Mouse (Mus musculus) liver, adult (tissue): ENCODE data around the gene Pif1.

Source experiments
- GATA4 ChIP-seq: IDR thresholded peaks from 2 replicates; pipeline ENCODE4 v1.6.1; 2014; ENCODE audit warnings: mild to moderate bottlenecking, low read length; ENCODE audit not compliant: insufficient replicate concordance

The Pif1 gene

DNA sequence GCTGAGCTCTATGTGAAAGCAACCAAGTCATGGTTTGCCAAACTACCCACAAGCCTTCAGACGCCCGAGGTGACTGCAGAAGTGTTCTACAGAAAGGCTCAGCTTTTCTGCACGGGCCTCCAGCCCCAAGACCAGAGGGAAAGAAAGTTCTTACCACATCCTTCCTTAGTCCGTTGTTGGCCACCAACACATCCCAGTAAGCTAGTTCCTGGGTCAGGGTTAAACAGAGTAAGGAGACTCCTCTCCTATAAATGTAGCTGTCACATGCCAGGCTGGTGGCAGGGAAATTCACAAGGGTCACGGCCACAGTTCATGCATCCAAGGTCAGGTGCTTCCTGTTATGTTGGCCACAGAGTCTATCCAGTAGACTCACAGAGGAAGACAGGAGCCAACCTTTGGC is 34.8 kb upstream of the Pif1 start:
- TF ChIP-seq GATA4 = no peak

DNA sequence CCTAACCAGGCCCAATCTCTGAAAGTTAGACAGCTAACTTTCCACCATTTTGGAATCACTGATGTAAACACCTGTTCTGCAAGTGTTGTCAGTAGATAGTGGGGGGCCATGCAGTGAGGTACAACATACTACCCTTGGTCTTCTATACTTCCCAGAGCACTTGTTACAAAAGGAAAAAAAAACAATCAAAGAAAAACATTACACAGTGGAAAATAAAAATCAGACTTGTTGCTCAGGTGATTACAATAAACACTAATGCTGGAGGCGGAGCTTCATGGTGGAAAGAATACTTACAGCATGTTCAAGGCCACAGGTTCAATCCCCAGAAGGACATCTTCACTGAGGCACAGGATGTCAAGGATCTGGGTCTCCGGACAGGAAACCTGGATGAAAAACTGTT is 34.2 kb upstream of the Pif1 start:
- TF ChIP-seq GATA4 = no peak

DNA sequence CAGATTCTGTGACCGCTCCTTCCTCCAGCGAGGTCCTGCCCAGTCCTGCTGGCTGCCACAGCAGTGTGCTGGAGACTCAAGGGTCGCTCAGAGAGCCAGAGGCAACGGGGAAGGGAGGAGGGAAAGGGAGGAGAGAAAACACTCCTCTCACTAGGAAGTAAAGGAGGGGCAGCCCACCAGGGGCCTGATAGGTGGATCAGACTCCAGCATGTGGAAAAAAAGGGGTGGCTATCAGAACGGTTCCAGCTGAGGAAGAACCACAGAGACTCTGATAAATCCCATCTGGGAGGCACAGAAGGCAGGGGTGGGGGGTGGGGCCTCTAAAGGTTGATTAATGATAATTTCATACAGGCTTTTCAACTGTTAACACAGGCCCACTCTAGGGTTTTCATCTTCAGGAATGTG is 32.0 kb upstream of the Pif1 start:
- no peak for TF ChIP-seq GATA4

DNA sequence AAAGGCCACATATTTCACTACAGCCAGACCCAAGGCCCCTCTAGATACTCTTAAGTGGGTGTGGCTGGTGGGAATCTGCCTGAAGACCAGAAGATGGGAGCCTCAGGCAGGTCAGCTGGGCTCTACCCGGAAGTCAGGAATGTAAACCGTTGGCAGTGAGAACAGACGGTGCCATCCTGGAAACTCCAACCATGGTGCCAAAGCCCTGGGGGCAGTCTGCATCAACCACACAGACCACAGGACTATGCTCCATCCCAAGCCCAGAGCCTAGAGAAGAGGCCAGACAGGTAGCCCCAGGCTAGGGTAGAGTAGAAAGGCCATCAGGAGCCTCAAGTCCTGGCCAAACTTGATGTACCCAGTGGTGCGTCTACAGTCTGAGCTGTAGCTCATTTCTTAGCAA is 31.3 kb upstream of the Pif1 start:
- no peak for TF ChIP-seq GATA4

DNA sequence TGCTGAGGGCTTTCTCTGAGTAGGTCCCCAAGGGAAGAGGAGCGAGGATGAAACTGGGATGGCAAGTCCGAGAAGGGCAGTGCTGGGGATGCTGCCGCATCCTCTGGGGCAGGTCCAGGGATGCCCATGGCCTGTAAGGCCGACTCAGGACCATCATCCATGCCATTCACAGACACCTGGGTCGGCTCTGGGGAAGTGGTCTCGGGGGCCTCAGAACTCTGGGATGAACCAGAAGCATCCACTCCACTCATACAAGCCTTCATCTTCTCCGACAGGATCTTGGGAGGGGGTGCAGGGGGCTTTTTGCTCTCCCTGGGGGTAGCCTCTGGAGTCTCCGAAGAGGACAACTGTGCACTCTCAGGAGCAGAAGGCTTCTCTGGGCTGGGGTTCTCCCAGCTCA is 30.6 kb upstream of the Pif1 start:
- no peak for TF ChIP-seq GATA4

DNA sequence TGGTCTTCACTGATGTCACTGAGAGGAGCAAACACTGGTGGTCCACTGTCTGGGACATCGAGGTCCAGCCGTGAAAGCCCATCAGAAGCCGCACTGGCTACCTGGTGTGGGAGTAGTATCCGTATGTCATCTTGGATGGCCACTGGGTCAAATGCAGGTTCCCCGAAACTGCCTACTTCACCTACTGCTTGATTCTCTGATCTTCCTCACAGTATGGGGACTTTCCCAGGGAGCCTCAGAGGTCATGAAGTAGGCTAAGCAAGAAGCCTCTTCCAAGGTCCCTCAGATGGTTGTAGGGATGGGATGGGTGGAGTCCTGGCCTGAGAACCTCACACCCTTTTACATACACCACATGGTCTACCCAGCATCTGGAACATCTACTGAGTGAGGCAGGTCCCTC is 30.0 kb upstream of the Pif1 start:
- no peak for TF ChIP-seq GATA4

DNA sequence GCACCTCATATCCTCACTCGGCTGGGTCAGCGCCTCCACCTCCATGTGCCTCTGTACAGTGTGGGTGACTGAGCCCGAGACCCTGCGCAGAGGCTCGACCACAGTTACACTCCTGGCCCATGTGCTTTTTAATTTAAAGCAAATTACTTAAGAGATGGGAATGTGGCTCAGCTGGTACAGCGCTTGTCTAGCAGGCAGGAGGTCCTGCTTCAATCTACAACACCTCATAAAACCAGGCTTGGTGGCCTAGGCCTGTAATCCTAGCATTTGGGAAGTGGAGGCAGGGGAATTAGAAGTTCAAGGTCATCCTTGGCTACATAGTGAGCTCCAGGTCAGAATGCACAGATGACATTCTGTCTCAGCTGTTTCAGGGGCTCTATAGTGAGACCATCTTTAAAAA is 28.2 kb upstream of the Pif1 start:
- TF ChIP-seq GATA4 = no peak

DNA sequence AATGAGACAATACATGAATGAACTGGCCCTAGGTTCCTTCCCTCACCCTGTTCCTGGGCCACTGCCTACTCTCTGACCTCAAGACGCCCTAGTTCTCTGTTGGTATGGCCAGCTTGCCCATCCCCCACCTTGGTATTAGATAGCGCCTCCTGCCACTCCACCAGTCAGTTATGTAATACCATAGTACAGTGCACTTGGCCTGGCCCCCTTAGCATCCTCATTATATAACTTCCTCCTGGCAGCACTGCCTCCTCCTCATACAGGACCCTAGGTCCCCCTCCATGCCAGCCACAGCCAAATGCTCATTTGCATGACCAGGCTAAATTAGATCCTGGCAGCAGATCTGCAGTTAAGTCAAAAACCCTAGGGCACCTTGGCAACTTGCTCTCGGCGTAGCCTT is 25.9 kb upstream of the Pif1 start:
- no peak for TF ChIP-seq GATA4

DNA sequence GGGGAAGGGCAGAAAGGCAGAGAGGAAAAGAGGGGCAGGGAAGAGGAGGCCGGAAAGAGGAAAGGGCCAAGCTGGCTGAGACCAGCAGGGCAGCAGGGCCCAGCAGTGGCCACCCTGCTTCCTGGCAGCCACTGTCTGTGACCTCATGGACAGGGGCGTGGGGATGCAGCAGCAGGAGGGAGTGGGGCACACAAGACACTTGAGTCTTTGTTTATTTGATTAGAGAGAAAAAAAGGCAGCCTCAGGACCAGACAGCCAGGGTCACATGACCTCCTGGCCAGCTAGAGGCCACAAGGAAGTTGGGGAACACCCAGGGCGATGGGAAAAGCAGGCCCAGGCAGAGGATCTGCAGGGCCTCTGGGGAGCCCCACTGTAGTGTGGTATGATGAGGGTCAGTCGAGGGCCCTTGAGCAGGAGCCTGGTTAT is 24.9 kb upstream of the Pif1 start:
- no peak; the same call in 1 of the 2 replicates for TF ChIP-seq GATA4

DNA sequence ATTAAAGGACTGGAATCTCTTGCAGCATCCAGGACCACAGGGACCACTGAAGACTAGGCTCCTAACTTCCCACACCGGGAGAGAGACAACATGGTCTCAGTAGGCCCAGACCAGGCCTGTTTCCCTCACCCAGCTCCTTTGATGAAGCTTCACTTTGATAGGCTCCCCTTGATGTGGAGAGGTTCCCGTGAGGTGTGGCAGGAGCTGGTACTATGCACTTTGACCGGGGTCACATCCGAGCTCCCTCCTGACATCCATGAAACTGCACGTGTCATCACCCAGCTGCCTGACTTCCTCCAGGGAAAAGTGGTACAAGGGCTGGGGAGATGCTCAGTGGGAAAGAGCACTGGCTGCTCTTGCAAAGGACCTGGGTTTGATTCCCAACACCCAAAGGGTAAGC is 23.9 kb upstream of the Pif1 start:
- TF ChIP-seq GATA4 = no peak

DNA sequence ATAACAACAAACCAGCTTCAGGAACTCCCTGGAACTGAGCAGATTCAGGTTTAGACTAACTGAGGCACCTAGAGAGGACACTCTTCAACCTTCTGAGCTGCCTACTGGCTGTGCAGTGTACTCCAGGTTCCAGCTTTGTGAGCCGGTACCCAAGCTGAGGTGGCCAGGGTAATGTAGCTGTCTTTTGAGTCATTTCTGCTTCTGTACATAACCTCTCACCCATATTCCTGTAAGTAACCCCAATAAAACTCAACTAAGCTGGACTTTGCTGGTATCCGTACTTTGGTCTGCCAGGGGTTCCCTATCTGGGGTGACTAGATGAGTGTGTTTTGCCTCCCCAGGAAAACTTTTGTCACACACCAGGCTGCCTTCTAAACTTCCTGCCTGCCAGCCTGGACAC is 22.3 kb upstream of the Pif1 start:
- TF ChIP-seq GATA4 = no peak

DNA sequence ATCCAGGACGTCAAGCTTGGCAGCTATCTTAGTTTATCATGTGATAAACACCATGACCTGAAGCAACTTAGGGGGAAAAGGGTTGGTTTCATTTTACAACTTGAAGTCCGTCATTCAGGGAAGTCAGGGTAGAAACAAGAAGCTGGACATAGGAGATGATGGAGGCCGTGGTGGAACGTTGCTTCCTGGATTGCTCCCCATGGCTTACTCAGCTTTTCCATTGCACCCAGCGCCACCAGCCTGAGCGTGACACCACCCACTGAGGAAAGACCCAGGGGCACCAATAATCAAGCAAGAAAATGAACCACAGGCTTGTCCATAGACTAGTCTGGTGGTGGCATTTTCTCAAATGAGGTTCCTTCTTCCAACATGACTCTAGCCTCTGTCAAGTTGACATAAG is 18.2 kb upstream of the Pif1 start:
- no peak for TF ChIP-seq GATA4

DNA sequence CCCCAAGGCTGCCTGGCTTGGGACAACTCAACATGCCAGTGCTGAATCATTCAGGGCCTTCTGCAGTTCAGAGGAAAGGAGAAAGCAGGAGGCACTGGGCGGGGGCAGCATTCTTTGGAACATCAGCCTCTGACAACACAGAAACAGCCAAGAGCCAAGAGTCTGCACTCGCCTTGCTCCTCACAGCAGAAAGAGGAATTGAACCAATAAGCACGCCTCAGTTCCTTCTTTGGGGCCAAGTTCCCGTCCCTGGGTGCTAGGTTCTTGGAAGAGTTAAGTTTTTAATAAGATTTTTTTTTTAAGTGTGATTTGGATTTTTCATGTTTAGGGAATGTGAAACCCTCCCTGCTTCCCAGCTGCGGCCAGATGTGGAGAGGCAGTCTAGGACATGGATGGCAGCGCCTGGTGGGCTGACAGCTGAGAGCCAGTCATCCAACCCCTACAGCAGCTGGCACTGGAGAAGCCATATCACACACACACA is 17.4 kb upstream of the Pif1 start:
- no peak for TF ChIP-seq GATA4

DNA sequence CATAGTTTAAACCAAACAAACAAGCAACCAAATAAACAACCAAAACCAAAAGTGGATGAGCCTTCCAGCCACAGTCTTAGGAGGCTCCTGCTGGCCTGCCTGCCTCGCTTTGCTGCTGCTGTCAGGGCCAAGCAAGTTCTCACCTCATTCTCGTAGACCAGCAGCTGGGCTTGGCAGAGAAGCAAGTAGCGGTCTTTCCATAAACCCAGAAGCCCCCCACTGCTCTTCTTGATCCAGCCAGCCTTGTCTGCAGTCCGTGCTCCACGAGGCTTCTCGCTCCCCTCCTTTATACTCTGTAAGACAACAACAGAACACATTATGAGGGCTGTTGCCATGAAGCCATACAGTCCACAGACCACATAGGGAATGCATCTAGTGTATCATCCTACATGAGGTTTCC is 14.1 kb upstream of the Pif1 start:
- no peak for TF ChIP-seq GATA4

DNA sequence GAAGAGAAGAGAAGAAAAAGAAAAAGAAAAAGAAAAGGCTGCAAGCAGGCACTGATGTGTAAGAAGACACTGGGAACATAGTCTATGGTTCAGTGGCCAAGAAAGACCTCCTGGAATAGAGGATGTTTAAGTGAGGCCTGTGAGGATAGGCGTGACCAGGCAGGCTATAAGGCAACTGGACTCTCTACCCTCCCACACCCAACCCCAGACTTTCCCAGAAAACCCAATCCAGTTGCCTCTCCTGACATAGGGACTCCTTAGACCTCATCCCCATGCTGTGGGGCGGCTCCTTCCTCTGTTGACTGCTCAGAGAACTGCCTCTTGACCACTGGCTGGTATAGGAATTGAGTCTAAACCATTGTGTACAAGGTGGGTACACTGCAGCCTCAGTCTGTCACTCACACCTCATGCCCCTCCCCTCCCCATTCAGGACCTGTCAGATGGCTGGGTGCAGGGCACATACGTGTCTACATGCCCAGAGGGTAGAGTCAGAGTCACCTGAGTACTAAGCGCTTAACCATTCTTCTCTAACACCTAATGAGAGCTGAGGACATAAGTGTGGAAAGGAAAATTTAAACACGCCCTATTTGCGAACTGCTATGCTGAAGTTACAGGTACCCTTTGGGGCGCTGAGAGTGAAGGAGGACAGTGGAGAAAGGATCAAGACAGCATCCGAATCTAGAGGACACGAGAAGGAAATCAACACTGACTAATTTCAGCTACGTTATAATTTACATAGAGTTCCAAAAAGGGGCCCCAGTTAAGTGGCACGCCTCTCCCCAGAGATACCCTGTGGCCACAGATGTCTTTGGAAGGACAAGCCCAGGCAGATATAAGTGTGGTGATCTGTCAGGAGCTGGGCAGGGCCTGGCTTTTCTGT is 12.2 kb upstream of the Pif1 start:
- TF ChIP-seq GATA4 = no peak

DNA sequence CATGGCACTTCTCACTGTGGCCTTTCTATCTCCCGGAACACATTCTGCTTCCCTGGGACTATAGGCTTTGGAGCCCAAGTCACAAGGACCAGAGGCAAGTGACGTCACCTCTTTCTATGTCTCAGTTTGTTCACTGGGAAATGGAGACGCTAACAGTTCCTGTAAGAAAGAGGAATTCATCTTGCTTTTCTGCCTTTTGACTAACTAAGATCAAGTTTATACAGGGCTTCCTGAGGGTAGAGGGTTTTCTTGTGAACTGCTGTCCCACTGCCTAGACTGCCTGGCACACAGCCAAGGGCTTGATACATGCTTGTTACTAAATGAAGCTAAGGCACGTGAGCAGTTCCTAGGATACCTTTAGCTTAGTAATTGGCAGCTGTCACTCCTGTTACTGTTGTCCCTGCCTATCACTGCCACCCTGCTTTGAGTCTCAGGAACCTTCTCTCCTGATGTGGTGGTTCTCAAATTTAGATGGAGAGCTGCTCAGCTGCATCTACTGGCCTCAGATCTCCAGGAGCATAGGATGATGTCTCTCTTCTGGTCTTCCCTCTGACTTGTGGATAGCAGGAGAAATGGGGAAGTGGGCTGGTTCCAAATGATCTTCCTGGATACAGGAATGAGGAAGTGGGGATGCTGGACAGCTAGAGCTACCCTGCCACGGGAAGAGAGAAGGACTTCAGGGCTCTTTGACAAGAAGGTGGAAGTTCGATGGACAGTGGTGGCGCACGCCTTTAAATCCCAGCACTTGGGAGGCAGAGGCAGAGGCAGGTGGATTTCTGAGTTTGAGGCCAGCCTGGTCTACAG is 11.4 kb upstream of the Pif1 start:
- TF ChIP-seq GATA4 = no peak
